Mouse (Mus musculus) neural tube, embryonic 11.5 days (tissue): ENCODE results near the gene Dclk2. TPM values are rescaled to one million over a fixed set of nuclear protein-coding genes. Genes with fewer than 3 reads are reported as not detected.

Experiments used
- ATAC-seq: fragments of 200-750 bp; cut with Nextera tagmentation; 2 replicates; pipeline ENCODE4 v1.8.0; 2017; ENCODE audit warnings: moderate number of reproducible peaks, mild to moderate bottlenecking, moderate TSS enrichment, moderate library complexity; ENCODE audit not compliant: insufficient read depth, low FRiP score, low TSS enrichment
- DNase-seq: peaks from one replicate; pipeline ENCODE4 v3.0.0-alpha.2; 2015; ENCODE audit warnings: low spot score
- H3K27ac ChIP-seq: fragments of 300-500 bp; sonication (generic); 2 replicates; pipeline ENCODE4 v1.5.1; 2014; ENCODE audit warnings: low read depth, mild to moderate bottlenecking, low read length
- H3K27me3 ChIP-seq: fragments of 300-500 bp; sonication (generic); 2 replicates; pipeline ENCODE4 v1.6.1; 2014; ENCODE audit warnings: mild to moderate bottlenecking, low read length, mixed read lengths; ENCODE audit not compliant: control insufficient read depth, insufficient read depth
- H3K36me3 ChIP-seq: fragments of 300-500 bp; sonication (generic); 2 replicates; pipeline ENCODE4 v1.6.1; 2014; ENCODE audit warnings: mild to moderate bottlenecking, low read length, moderate library complexity, mixed read lengths; ENCODE audit not compliant: control insufficient read depth, insufficient read depth
- H3K4me1 ChIP-seq: fragments of 300-500 bp; sonication (generic); 2 replicates; pipeline ENCODE4 v1.6.1; 2014; ENCODE audit warnings: low read length, mixed read lengths; ENCODE audit not compliant: control insufficient read depth, insufficient read depth
- H3K4me2 ChIP-seq: fragments of 300-500 bp; sonication (generic); 2 replicates; pipeline ENCODE4 v1.6.1; 2014; ENCODE audit warnings: low read depth, mild to moderate bottlenecking, moderate library complexity
- H3K4me3 ChIP-seq: fragments of 300-500 bp; sonication (generic); 2 replicates; pipeline ENCODE4 v1.5.1; 2014; ENCODE audit warnings: low read depth, low read length
- H3K9ac ChIP-seq: fragments of 300-500 bp; sonication (generic); 2 replicates; pipeline ENCODE4 v1.6.1; 2014; ENCODE audit warnings: mild to moderate bottlenecking, low read length
- H3K9me3 ChIP-seq: fragments of 300-500 bp; sonication (generic); 2 replicates; pipeline ENCODE4 v1.6.1; 2016; ENCODE audit warnings: low read length; ENCODE audit not compliant: control insufficient read depth
- WGBS: fragments of 180-500 bp; shearing (Covaris S2); extraction: QIAGEN DNeasy Blood & Tissue Kit; methylation state at CpG from one replicate; pipeline ENCODE4 v1.1.7; 2014; 5-methylcytosine and 5-hydroxymethylcytosine counted together
- polyA plus RNA-seq: library from polyadenylated mRNA; unstranded; fragments of >200 nt; fragmentation: Nextera tagmentation; extraction: Ambion mirVana; gene quantifications from 2 replicates; pipeline ENCODE4 v1.2.1, GENCODE M21; 2014

Dclk2 gene
- polyA plus RNA-seq, 1 experiment from 2014 or later = 28.9 TPM

DNA sequence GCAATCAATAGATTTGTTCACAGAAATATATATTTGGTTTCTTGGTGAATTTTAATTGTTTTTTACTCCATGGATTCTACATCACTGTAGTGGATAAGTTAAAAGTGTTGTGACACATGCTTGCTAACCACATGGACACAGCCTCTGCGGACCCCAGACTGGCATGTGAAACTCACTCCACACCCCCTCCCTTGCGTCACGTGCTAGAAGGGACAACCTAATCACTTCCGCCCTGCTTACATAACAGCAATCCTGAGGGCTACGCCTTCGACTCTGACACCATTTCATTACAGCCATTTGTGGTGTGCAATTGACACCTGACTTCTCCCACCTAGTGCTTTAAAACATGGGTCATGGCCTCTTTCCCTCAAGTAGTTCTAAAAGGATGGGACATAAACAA, 36.7 kb downstream of the Dclk2 start:
- Histone ChIP-seq H3K4me3 (no peak overlapping the region), H3K27ac (no peak overlapping the region), H3K9ac (no peak overlapping the region), H3K4me1 (no peaks in the 10 kb centered on the region), H3K9me3 (no peaks in the 10 kb centered on the region), H3K4me2 (no peak overlapping the region), H3K36me3 (no peaks in the 10 kb centered on the region), H3K27me3 (no peaks in the 10 kb centered on the region)
- DNase-seq (no peak), ATAC-seq (no peak)
- WGBS = 81% methylated on average over 6 of the region's 6 CpGs

DNA sequence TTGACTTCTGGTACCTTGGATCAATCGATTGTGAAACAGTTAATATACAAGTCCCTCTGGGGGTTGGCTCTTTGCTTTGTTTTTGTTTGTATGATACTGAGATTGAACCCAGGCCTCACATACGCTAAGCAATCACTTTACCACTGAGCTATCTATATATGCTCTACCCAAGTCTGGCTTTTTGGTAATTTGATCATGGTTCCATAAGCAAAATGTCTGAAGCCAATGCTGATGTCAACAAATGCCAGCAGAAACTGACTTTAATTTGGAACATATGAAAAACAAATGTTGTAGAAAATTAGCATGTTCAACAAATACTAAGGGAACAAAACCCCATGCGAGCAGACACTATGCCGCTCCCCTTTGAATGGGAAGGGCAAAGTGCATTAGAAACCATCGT, 44.7 kb downstream of the Dclk2 start:
- ATAC-seq (no peak), DNase-seq (no peak)
- H3K27me3 ChIP-seq = no peaks in the 10 kb centered on the region
- H3K4me1 ChIP-seq = peaks cover 3% of the 10 kb centered on the region
- no peaks in the 10 kb centered on the region for H3K9me3 ChIP-seq
- 71% methylated on average over 5 of the region's 5 CpGs for WGBS
- no peak overlapping the region for H3K9ac ChIP-seq
- H3K27ac ChIP-seq = no peak overlapping the region
- H3K4me3 ChIP-seq = no peak overlapping the region
- H3K36me3 ChIP-seq = no peaks in the 10 kb centered on the region
- H3K4me2 ChIP-seq = no peak overlapping the region

DNA sequence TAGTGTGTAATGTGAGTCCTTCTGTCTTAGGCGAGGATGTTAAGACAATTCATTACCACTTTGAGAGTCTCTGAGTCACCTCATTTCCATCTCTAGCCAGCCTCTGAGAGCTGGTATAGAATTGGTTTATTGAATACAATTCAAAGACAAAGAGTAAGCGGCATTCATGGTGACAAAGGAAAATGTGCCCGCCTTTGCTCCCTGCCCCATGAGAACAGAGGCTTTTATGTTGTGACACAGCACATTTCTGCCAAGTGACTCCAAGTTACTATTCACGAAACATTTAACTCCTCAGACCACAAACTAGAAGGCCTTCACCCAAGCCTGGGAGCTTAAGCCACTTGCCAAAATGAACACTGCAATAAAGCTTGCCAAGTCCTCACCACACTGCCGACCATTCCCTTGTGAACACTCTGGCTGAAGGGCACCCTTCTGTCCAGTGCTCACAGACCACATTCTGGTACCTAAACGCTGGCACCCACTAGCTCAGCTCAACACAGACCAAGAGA, 47.5 kb downstream of the Dclk2 start:
- Histone ChIP-seq H3K9me3 (no peaks in the 10 kb centered on the region), H3K4me2 (no peak overlapping the region), H3K36me3 (no peaks in the 10 kb centered on the region), H3K4me1 (peaks cover 5% of the 10 kb centered on the region), H3K9ac (no peak overlapping the region), H3K27me3 (no peaks in the 10 kb centered on the region), H3K27ac (no peak overlapping the region), H3K4me3 (no peak overlapping the region)
- ATAC-seq (no peak), DNase-seq (no peak)
- WGBS = 57% methylated on average over 6 of the region's 6 CpGs

DNA sequence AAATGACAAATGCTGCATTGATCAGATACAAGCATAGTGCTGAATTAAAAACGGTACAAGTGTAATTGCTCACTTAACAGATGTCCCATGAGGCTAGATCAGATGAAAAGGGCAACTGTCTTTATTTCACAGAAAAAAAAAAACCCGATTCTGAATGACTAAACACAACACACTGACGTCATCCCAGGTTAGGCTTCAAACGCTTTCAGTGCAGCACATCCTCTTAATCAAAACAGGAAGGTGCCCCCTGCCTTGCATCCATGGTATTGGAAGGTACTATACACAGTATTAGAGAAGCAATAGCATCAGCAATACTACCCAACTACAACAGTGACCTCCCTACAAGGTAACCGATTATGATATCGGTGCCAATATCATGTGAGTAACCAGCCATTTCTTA, 49.7 kb downstream of the Dclk2 start:
- Histone ChIP-seq H3K36me3 (no peaks in the 10 kb centered on the region), H3K27me3 (no peaks in the 10 kb centered on the region), H3K9ac (no peak overlapping the region), H3K4me2 (no peak overlapping the region), H3K4me3 (no peak overlapping the region), H3K9me3 (no peaks in the 10 kb centered on the region), H3K4me1 (peaks cover 3% of the 10 kb centered on the region), H3K27ac (no peak overlapping the region)
- ATAC-seq (no peak), DNase-seq (no peak)
- WGBS = 78% methylated on average over 6 of the region's 6 CpGs

DNA sequence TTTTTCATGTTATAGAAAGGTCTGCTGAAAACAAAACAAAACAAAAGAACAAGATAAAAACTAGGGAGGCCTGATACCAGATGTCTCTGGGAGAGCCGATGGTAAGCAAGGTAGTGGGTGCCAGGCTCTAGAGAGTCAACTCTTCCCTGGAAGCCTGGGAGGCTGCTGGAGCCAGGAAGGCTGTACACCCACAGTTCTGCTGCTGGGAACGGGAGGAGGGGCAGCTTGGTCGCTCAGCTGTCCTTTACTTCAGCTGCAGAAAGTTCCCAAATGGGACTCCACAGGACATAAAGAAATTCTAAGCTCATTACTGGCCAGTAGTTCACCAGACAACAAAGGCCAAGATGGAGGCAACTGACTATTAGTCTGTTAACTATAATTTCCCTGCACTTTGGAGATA, 50.2 kb downstream of the Dclk2 start:
- H3K9ac ChIP-seq = no peak overlapping the region
- peaks cover 3% of the 10 kb centered on the region for H3K4me1 ChIP-seq
- no peak for ATAC-seq
- H3K4me3 ChIP-seq = no peak overlapping the region
- WGBS = 26% methylated on average over 3 of the region's 3 CpGs
- H3K27ac ChIP-seq = no peak overlapping the region
- DNase-seq = no peak
- H3K4me2 ChIP-seq = no peak overlapping the region
- no peaks in the 10 kb centered on the region for H3K9me3 ChIP-seq
- no peaks in the 10 kb centered on the region for H3K27me3 ChIP-seq
- no peaks in the 10 kb centered on the region for H3K36me3 ChIP-seq

DNA sequence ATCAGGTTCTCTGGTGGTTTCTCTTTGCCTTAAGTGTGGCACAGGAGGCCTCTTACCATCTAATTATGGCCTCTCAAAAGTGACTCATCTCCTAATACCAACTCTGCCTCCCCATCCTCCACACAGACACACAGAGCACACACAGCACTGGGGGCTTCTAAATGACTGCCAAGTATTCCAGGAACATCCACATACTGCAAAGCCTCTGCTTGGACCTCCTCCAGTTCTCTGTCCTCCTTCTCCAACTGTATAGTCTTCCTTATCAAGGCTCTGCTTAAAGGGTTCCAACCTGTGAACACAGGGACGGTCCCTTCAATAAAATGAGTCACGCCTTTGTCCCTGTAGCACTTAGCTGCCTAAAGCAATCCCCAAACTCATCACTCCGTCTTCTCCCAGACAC, 51.9 kb downstream of the Dclk2 start:
- Histone ChIP-seq H3K4me3 (no peak overlapping the region), H3K4me2 (no peak overlapping the region), H3K27ac (no peak overlapping the region), H3K27me3 (no peaks in the 10 kb centered on the region), H3K4me1 (peaks cover 3% of the 10 kb centered on the region), H3K9ac (no peak overlapping the region), H3K9me3 (no peaks in the 10 kb centered on the region), H3K36me3 (no peaks in the 10 kb centered on the region)
- ATAC-seq (no peak), DNase-seq (no peak)
- 75% methylated on average over 3 of the region's 3 CpGs for WGBS

DNA sequence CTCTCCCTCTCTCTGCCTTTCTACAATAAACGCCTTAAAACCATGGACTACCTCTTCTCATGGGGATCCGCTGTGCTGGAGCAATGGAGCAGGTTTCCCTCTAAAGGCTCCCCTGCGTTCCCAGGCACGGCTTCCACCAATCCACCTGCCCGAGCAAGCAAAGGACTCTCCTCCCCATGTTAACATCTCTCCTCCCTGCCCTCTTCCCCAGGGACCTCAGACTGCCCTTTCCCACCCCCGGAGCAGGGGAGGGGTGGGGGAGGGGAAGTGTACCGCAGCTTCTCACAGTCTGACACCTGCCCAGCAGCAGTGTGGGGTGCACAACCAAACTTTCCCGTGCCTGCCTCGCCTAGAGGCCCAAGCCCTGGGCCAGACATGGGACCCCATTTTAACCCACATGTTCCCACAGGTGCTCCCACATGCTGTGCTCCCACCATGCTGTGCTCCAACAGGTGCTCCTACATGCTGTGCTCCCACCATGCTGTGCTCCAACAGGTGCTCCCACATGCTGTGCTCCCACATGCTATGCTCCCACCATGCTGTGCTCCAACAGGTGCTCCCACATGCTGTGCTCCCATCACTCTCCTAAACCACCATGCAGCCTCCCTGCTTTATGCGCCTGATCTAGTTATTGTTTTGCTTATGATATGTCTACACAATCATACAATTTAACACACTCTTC, 57.2 kb downstream of the Dclk2 start:
- H3K4me3 ChIP-seq = no peak overlapping the region
- peaks cover 23% of the 10 kb centered on the region for H3K4me1 ChIP-seq
- WGBS = 24% methylated on average over 10 of the region's 10 CpGs
- no peak overlapping the region for H3K27ac ChIP-seq
- no peaks in the 10 kb centered on the region for H3K9me3 ChIP-seq
- H3K4me2 ChIP-seq = peak overlapping the region; percentile 15
- ATAC-seq (peak; percentile 39), DNase-seq (no peak)
- H3K27me3 ChIP-seq = no peaks in the 10 kb centered on the region
- no peaks in the 10 kb centered on the region for H3K36me3 ChIP-seq
- H3K9ac ChIP-seq = no peak overlapping the region

DNA sequence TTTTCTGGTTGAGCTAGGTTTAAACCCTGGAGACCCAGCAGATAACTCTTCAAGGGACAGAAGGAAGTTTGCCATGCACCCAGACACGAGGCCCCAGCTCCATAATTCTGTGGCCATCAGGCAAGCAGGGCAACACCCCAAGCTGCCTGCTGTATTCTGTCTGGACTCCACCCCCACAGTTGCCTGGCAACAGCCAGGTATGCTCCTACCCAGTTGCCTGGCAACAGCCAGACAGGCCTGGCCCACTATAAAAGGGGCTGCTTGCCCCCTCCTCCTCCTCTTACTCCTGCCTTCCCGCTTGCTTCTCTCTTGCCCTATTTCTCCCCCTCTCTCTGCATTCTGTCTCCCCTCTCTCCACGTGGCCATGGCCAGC, 57.7 kb downstream of the Dclk2 start:
- ATAC-seq = peak; percentile 91
- H3K4me2 ChIP-seq = peak overlapping the region; percentile 15
- peaks cover 25% of the 10 kb centered on the region for H3K4me1 ChIP-seq

DNA sequence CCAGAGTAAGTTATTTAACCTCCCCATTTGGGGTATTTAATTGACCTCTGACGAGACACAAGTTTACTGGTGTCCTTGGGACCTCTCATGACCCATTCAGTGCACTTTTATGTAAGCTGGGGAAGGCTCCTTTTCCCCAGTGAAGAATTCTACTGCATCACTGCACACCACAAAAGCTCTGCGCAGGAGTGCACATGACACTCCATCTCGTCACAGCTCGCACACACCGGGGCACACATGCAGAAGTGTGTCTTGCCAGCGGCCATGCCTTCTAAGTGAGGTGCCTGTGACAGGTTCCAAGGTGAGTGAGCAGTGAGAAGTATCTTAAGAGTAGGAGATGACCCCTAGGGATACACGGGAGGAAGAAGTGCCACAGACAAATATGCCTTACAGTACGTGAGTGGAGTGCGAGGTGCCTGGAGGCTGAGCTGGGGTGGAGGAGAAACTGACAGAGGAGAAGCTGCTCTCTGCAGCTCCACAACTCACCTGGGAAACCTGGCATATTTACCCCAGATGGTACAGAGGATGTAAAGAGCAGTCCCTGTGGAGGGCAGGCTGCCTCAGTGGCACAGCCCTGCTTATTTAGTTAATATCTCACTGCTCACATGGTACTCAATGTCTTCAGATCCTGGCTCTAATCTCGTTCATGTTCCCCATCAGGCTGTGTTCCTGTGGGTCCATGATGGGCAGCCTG, 58.3 kb downstream of the Dclk2 start:
- H3K4me3 ChIP-seq = no peak overlapping the region
- ATAC-seq (no peak), DNase-seq (no peak)
- H3K27me3 ChIP-seq = no peaks in the 10 kb centered on the region
- H3K27ac ChIP-seq = no peak overlapping the region
- no peak overlapping the region for H3K4me2 ChIP-seq
- no peak overlapping the region for H3K9ac ChIP-seq
- peaks cover 30% of the 10 kb centered on the region for H3K4me1 ChIP-seq
- H3K36me3 ChIP-seq = no peaks in the 10 kb centered on the region
- H3K9me3 ChIP-seq = no peaks in the 10 kb centered on the region
- WGBS = 64% methylated on average over 10 of the region's 10 CpGs

More for the DNA sequence above, 57.7 kb downstream of the Dclk2 start:
- 12% methylated on average over 3 of the region's 3 CpGs for WGBS
- Histone ChIP-seq H3K27me3 (no peaks in the 10 kb centered on the region), H3K27ac (no peak overlapping the region), H3K9me3 (no peaks in the 10 kb centered on the region), H3K36me3 (no peaks in the 10 kb centered on the region), H3K9ac (no peak overlapping the region), H3K4me3 (no peak overlapping the region)
- peak; percentile 75 for DNase-seq
